Mouse (Mus musculus) forebrain, embryonic 13.5 days (tissue): ENCODE data around the gene Klc2. TPM values are rescaled to one million over a fixed set of nuclear protein-coding genes. Genes with fewer than 3 reads are reported as not detected.

Experiments
- ATAC-seq: fragments of 200-750 bp; cut with Nextera tagmentation; 2 replicates; pipeline ENCODE4 v1.8.0; 2017
- H3K27ac ChIP-seq: fragments of 300-500 bp; sonication (generic); 2 replicates; pipeline ENCODE4 v1.5.1; 2015; ENCODE audit warnings: inconsistent platforms, mild to moderate bottlenecking, moderate library complexity
- H3K27me3 ChIP-seq: fragments of 300-500 bp; sonication (generic); 2 replicates; pipeline ENCODE4 v1.6.1; 2015; ENCODE audit warnings: mild to moderate bottlenecking, inconsistent platforms
- H3K36me3 ChIP-seq: fragments of 300-500 bp; sonication (generic); 2 replicates; pipeline ENCODE4 v1.6.1; 2015; ENCODE audit warnings: mild to moderate bottlenecking, inconsistent platforms; ENCODE audit not compliant: poor library complexity, severe bottlenecking
- H3K4me1 ChIP-seq: fragments of 300-500 bp; sonication (generic); 2 replicates; pipeline ENCODE4 v1.6.1; 2015; ENCODE audit warnings: inconsistent platforms
- H3K4me2 ChIP-seq: fragments of 300-500 bp; sonication (generic); 2 replicates; pipeline ENCODE4 v1.6.1; 2015; ENCODE audit warnings: inconsistent platforms, mild to moderate bottlenecking, moderate library complexity
- H3K4me3 ChIP-seq: fragments of 300-500 bp; sonication (generic); 2 replicates; pipeline ENCODE4 v1.5.1; 2015; ENCODE audit warnings: mild to moderate bottlenecking, inconsistent platforms
- H3K9ac ChIP-seq: fragments of 300-500 bp; sonication (generic); 2 replicates; pipeline ENCODE4 v1.6.1; 2015; ENCODE audit warnings: mild to moderate bottlenecking, inconsistent platforms
- H3K9me3 ChIP-seq: fragments of 300-500 bp; sonication (generic); replicated peaks from 2 replicates; pipeline ENCODE4 v1.6.1; 2016; ENCODE audit warnings: inconsistent platforms
- WGBS: fragments of 180-500 bp; shearing (Covaris S2); methylation state at CpG from one replicate; pipeline ENCODE4 v1.1.7; 2015; 5-methylcytosine and 5-hydroxymethylcytosine counted together
- polyA plus RNA-seq: library from polyadenylated mRNA; unstranded; fragments of >200 nt; fragmentation: Nextera tagmentation; extraction: Ambion mirVana; gene quantifications from 2 replicates; pipeline ENCODE4 v1.2.1, GENCODE M21; 2015

Gene Klc2
- polyA plus RNA-seq, 1 experiment from 2014 or later: 43.6 TPM

GRCm38 (mm10) chr19:5084834-5085144 lies 33.6 kb downstream of the Klc2 start:
- no peak for ATAC-seq
- H3K27me3 ChIP-seq: peaks cover 68% of the 10 kb centered on the region
- peak overlapping the region; percentile 52 for H3K4me3 ChIP-seq
- WGBS: 9% methylated on average over 15 of the region's 15 CpGs
- H3K9ac ChIP-seq: peak overlapping the region; percentile 73
- H3K4me1 ChIP-seq: peaks cover 28% of the 10 kb centered on the region
- H3K27ac ChIP-seq: no peak overlapping the region
- no peaks in the 10 kb centered on the region for H3K9me3 ChIP-seq
- H3K36me3 ChIP-seq: no peaks in the 10 kb centered on the region
- peak overlapping the region; percentile 85 for H3K4me2 ChIP-seq

DNA sequence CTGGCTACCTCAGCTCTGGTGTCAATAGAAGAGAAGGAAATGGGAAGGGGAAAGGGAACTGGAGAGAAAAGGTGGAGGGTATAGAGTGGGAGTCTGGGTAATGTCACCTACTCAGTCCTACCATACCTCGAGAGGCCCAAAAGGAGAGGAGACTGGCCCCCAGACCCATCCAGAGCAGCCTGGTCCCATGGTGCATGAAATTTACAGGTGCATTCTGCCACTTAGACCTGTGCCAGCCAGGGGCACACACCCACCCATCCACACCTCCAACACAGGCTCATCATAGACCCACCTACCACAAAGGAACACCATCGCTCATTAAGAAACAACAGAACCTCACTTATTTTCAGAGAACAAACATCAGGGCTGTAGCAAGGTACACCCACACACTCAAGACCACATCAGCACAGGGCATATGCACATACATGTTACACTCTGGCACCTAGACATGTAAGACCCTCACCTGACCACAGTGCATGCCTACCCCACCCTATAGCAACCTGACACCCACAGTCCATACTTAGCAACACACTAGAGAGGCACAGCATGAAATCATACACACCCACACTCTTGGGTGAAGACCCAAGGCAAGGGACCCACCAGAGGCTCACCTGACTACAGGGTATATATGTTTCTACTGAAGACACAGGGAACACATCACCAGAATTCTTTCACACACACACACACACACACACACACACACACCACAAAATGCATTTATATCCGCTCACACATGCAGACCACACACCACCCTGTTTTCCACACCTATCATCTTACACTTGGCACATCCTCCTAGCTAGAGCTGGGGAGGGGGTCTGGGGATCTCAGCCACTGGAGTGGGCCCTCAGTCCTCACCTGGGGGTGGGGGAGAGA lies 34.2 kb downstream of the Klc2 start:
- no peaks in the 10 kb centered on the region for H3K9me3 ChIP-seq
- H3K27ac ChIP-seq: no peak overlapping the region
- WGBS: 82% methylated on average over 3 of the region's 3 CpGs
- peak overlapping the region; percentile 52 for H3K4me3 ChIP-seq
- no peak overlapping the region for H3K9ac ChIP-seq
- H3K36me3 ChIP-seq: no peaks in the 10 kb centered on the region
- H3K4me2 ChIP-seq: peak overlapping the region; percentile 85
- ATAC-seq: no peak
- H3K27me3 ChIP-seq: peaks cover 71% of the 10 kb centered on the region
- peaks cover 23% of the 10 kb centered on the region for H3K4me1 ChIP-seq

DNA sequence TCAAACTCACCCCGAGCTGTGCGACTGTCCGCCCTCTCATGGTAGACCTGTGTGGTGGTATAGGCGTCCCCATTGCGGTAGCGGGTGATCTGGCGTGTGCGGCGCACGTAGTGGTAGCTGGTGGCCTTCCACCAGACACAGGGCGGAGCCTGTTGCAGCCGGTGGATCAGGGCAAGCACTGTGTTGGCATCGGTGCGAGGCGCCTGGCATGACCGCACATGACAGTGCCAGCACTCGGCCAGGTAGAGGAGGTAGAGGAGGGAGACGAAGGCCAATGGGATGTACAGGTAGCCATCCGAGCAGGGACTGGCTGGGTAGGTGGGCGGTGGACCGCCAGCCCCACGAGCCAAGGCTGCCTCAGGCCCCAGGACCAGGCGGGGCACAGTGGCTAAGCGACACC lies 35.8 kb downstream of the Klc2 start:
- Histone ChIP-seq H3K9me3 (no peaks in the 10 kb centered on the region), H3K27me3 (peaks cover 71% of the 10 kb centered on the region), H3K36me3 (no peaks in the 10 kb centered on the region), H3K9ac (no peak overlapping the region), H3K4me1 (peaks cover 16% of the 10 kb centered on the region), H3K4me3 (no peak overlapping the region), H3K4me2 (no peak overlapping the region), H3K27ac (no peak overlapping the region)
- no peak for ATAC-seq
- WGBS: 67% methylated on average over 24 of the region's 24 CpGs

GRCm38 (mm10) chr19:5082005-5082404 lies 36.4 kb downstream of the Klc2 start:
- 71% methylated on average over 18 of the region's 18 CpGs for WGBS
- Histone ChIP-seq H3K4me1 (peaks cover 11% of the 10 kb centered on the region; the same call in 1 of the 2 replicates), H3K27me3 (peaks cover 71% of the 10 kb centered on the region), H3K36me3 (no peaks in the 10 kb centered on the region), H3K9me3 (no peaks in the 10 kb centered on the region), H3K4me2 (no peak overlapping the region), H3K9ac (no peak overlapping the region), H3K27ac (no peak overlapping the region), H3K4me3 (no peak overlapping the region)
- no peak for ATAC-seq

- ATAC-seq: no peak
- Histone ChIP-seq H3K9me3 (no peaks in the 10 kb centered on the region), H3K4me1 (no peaks in the 10 kb centered on the region), H3K9ac (no peak overlapping the region), H3K4me2 (no peak overlapping the region), H3K27me3 (peaks cover 57% of the 10 kb centered on the region), H3K36me3 (no peaks in the 10 kb centered on the region), H3K4me3 (no peak overlapping the region), H3K27ac (no peak overlapping the region)
- WGBS: 92% methylated on average over 1 of the region's 1 CpGs
Measured at GRCm38 (mm10) chr19:5079279-5079678, 39.1 kb downstream of the Klc2 start.

GRCm38 (mm10) chr19:5073518-5073917 lies 44.8 kb downstream of the Klc2 start:
- no peak overlapping the region for H3K4me3 ChIP-seq
- no peaks in the 10 kb centered on the region for H3K36me3 ChIP-seq
- WGBS: 46% methylated on average over 5 of the region's 5 CpGs
- no peak overlapping the region for H3K27ac ChIP-seq
- H3K27me3 ChIP-seq: peaks cover 33% of the 10 kb centered on the region
- no peak for ATAC-seq
- peaks cover 32% of the 10 kb centered on the region for H3K4me1 ChIP-seq
- no peaks in the 10 kb centered on the region for H3K9me3 ChIP-seq
- no peak overlapping the region for H3K4me2 ChIP-seq
- H3K9ac ChIP-seq: no peak overlapping the region

DNA sequence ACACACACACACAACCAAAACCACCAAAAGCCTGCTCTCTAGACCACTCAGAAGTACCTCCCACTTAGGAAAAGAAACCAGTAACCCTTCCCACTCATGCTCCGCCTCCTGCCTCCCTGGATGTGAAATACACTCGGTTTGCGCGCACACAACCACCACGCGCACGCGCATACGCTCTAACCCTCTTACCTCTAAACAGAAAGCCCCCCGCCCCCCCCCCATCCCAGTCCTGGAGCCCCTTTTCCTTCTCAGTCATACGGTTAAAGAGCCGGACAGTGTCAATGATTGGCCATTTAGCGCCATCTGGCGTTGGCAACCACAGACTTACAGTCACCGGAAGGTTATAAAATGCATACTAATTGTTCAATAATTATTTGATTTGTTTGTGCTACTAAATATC lies 45.3 kb downstream of the Klc2 start:
- Histone ChIP-seq H3K9ac (0 out of 2 replicates have a peak overlapping the region, but pooled peaks have one; percentile 6), H3K9me3 (no peaks in the 10 kb centered on the region), H3K27ac (no peak overlapping the region), H3K4me3 (peak overlapping the region; percentile 39), H3K36me3 (no peaks in the 10 kb centered on the region), H3K4me2 (peak overlapping the region; percentile 64), H3K4me1 (peaks cover 37% of the 10 kb centered on the region), H3K27me3 (peaks cover 38% of the 10 kb centered on the region)
- 2% methylated on average over 15 of the region's 15 CpGs for WGBS
- ATAC-seq: peak; percentile 31; the same call in 1 of the 2 replicates

GRCm38 (mm10) chr19:5072389-5073019 lies 45.9 kb downstream of the Klc2 start:
- peaks cover 42% of the 10 kb centered on the region for H3K4me1 ChIP-seq
- no peaks in the 10 kb centered on the region for H3K36me3 ChIP-seq
- H3K9ac ChIP-seq: peak overlapping the region; percentile 62; the same call in 1 of the 2 replicates
- peak overlapping the region; percentile 64 for H3K4me2 ChIP-seq
- H3K27ac ChIP-seq: no peak overlapping the region
- ATAC-seq: peak; percentile 5; the same call in 1 of the 2 replicates
- peak overlapping the region; percentile 39 for H3K4me3 ChIP-seq
- WGBS: 2% methylated on average over 20 of the region's 20 CpGs
- peaks cover 38% of the 10 kb centered on the region for H3K27me3 ChIP-seq
- H3K9me3 ChIP-seq: no peaks in the 10 kb centered on the region

DNA sequence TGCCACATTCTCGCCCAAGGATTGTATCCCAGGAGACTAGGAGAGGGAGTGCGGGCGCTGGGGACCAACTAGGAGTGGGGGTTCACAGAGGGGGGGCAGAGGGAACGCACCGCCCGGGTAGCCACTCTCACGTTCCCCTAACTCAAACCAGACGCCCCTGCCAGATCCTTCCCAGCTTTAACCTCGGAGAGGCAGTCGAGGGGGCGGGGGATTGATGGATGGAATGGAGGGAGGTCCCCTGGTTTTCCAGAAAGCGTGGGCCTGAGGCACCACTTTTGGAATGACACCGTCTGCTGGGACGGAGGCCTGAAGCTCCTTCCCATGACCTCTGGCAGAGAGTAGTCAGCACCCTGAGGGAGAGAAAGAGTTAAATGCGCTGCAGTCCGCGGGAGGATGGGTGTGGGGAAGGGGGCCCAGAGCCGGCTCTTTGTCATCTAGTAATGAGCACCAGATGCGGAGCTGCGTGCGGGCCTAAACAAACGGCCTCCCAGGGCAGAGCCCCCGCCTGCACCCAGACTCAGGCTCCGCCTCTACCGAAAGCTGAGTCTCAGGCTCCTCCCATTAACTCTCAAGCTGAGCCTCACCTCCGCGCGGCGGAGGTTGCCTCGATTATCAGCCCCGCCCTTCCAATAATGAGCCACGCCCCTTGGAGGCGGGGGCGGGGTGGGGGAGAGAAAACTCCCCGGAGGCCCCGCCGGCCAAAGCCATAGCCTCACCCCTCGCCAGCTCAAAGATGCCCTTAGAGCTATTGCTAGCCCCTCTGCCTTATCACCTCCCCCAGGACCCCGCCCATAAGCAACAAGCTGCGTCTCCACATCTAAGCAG lies 46.6 kb downstream of the Klc2 start:
- Histone ChIP-seq H3K9me3 (no peaks in the 10 kb centered on the region), H3K27ac (peak overlapping the region; percentile 52), H3K4me3 (peak overlapping the region; percentile 39), H3K4me1 (peaks cover 48% of the 10 kb centered on the region), H3K36me3 (no peaks in the 10 kb centered on the region), H3K27me3 (peaks cover 45% of the 10 kb centered on the region), H3K4me2 (peak overlapping the region; percentile 64), H3K9ac (peak overlapping the region; percentile 62)
- under 1% methylated on average over 40 of the region's 40 CpGs for WGBS
- peak; percentile 85 for ATAC-seq

DNA sequence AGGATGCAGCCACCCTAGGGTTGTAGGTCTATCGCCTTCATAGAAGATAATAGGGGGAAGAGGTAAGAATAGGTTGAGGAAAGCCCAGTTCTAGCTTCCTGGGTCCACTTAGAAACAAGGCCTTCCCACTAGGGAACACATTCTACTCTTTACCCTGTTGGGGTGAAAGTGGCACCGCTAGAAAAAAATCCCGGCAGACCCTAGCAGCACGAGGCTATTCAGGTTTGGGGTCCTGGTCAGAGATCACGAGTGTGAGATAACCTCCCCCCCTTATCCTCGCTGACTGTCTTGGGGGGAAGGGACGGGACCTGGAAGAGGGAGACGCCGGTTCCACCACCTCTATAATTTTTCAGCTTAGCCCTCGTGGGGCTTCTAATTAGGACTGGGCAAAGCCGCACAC lies 47.3 kb downstream of the Klc2 start:
- 5% methylated on average over 11 of the region's 11 CpGs for WGBS
- H3K4me2 ChIP-seq: peak overlapping the region; percentile 64
- peak overlapping the region; percentile 39 for H3K4me3 ChIP-seq
- peaks cover 48% of the 10 kb centered on the region for H3K27me3 ChIP-seq
- peaks cover 48% of the 10 kb centered on the region for H3K4me1 ChIP-seq
- no peak for ATAC-seq
- peak overlapping the region; percentile 62 for H3K9ac ChIP-seq
- no peaks in the 10 kb centered on the region for H3K36me3 ChIP-seq
- H3K9me3 ChIP-seq: no peaks in the 10 kb centered on the region
- peak overlapping the region; percentile 52 for H3K27ac ChIP-seq

DNA sequence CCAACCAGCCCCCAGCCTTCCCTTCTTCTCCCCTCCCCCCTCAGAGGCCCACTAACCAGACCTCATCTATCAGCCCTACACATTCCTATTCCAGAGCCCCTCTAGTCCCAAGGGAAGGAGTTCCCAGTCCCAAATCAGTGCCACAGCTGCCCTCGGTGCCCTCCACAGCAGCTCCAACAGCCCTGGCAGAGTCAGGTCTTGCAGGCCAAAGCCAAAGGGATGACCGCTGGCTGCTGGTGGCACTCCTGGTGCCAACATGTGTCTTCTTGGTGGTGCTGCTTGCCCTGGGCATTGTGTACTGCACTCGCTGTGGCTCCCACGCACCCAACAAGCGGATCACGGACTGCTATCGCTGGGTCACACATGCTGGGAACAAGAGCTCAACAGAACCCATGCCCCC lies 48.4 kb downstream of the Klc2 start:
- whole genome bisulfite sequencing: 89% methylated on average over 7 of the region's 7 CpGs
- no peak overlapping the region for H3K4me3 ChIP-seq
- no peaks in the 10 kb centered on the region for H3K9me3 ChIP-seq
- H3K4me2 ChIP-seq: 0 out of 2 replicates have a peak overlapping the region, but pooled peaks have one; percentile 69
- no peak for ATAC-seq
- H3K4me1 ChIP-seq: peaks cover 48% of the 10 kb centered on the region
- H3K36me3 ChIP-seq: no peaks in the 10 kb centered on the region
- peaks cover 50% of the 10 kb centered on the region for H3K27me3 ChIP-seq
- H3K9ac ChIP-seq: no peak overlapping the region
- H3K27ac ChIP-seq: no peak overlapping the region

GRCm38 (mm10) chr19:5069486-5069885 lies 48.9 kb downstream of the Klc2 start:
- Histone ChIP-seq H3K27ac (no peak overlapping the region), H3K9me3 (no peaks in the 10 kb centered on the region), H3K4me1 (peaks cover 48% of the 10 kb centered on the region), H3K27me3 (peaks cover 46% of the 10 kb centered on the region), H3K9ac (no peak overlapping the region), H3K36me3 (no peaks in the 10 kb centered on the region), H3K4me2 (0 out of 2 replicates have a peak overlapping the region, but pooled peaks have one; percentile 69), H3K4me3 (no peak overlapping the region)
- WGBS: 84% methylated on average over 5 of the region's 5 CpGs
- no peak for ATAC-seq
